Mouse (Mus musculus): Measurements from ENCODE around the gene Smim17.

DNA sequence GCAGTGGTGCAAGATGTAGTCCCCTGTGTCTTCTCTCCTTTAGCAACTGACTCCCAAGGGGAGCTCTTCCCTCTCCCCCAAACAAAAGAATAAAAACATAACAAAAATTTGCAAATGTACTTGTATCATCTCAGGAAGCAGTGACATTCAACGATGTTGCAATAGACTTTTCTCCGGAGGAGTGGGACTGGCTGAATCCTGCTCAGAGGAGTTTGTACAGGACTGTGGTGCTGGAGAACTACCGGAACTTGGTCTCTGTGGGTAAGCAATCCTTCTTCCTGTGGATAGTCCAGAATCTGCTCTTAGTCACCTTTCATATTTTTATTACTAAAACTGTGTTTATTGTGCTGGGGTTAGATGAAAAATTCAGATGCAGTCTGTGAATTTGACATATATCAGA is 25.5 kb upstream of the Smim17 start:
- TF ChIP-seq POLR2A (IDR thresholded peaks at IDR 0.05; ENCODE audit: borderline replicate concordance, extremely low read depth, low read depth, low read length), result no peak
- TF ChIP-seq CTCF (IDR thresholded peaks at IDR 0.05; ENCODE audit: insufficient read depth, low read length), result no peak
